Mouse (Mus musculus): ENCODE measurements around the gene Macf1. TPM values are rescaled to one million over a fixed set of nuclear protein-coding genes. Genes with fewer than 3 reads are reported as not detected.

The Macf1 gene
- polyA plus RNA-seq (2012; fragmentation: generic; extraction: Trizol), result 60.4 TPM
- long read RNA-seq, experiment 1, partial matches to known transcripts, result 4 of 10 reads
- long read RNA-seq, experiment 1, other reads (novel, unspliced or antisense), result 6 of 10 reads
- long read RNA-seq, experiment 2, full-length matches to known transcripts, result 1 of 52 reads
- long read RNA-seq, experiment 2, partial matches to known transcripts, result 37 of 52 reads
- long read RNA-seq, experiment 2, other reads (novel, unspliced or antisense), result 14 of 52 reads

DNA sequence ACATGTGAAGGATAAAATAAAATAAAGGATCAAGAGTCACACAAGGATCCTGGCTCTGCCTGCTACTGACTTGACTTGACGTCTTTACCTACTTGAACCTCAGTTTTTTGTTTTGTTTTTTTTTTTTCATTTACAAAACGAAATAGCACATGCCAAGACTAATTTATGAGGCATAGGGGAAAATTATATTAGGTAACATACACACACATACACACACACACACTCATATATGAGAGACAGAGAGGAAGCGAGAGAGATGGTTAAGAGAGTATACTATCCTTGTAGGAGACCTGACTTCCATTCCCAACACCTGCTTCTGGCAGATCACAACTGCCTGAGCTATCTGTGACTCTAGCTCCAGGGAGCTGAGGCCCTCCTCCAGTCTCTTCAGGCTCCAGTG is at the start of gene Macf1:
Gene Macf1 (minus strand): TSS at position 101 of the 400 bp plus-strand sequence.
- peaks cover 15% of the 10 kb centered on the region for H3K27me3 ChIP-seq (ENCODE audit: control insufficient read depth, insufficient read depth, insufficient read length)
- H3K79me2 ChIP-seq (ENCODE audit: control insufficient read depth, insufficient read depth), result no peaks in the 10 kb centered on the region
- no peak within 1 kb of the TSS for H3ac ChIP-seq (ENCODE audit: control insufficient read depth, insufficient read length, low read depth)
- H3K4me3 ChIP-seq (ENCODE audit: insufficient read depth, poor library complexity, severe bottlenecking), result no peak within 1 kb of the TSS
- no peaks in the 10 kb centered on the region for H3K79me3 ChIP-seq (ENCODE audit: low read depth)
- TF ChIP-seq FOSL1 (IDR thresholded peaks at IDR 0.05; ENCODE audit: insufficient read depth, low read length, poor library complexity, severe bottlenecking) (no peak), MAX (IDR thresholded peaks at IDR 0.05) (no peak), USF1 (IDR thresholded peaks at IDR 0.05; ENCODE audit: low read depth) (no peak), CTCF (IDR thresholded peaks at IDR 0.05; ENCODE audit: control insufficient read depth, insufficient read depth, insufficient read length) (no peak), MYOD1 (IDR thresholded peaks at IDR 0.05; ENCODE audit: control insufficient read depth, insufficient read length, low read depth) (no peak), MYOG (IDR thresholded peaks at IDR 0.05; ENCODE audit: control insufficient read depth, extremely low read depth, insufficient read length) (no peak), CEBPB (IDR thresholded peaks at IDR 0.05; ENCODE audit: low read depth) (no peak)
- no peaks in the 10 kb centered on the region for H3K36me3 ChIP-seq (ENCODE audit: control insufficient read depth, insufficient read depth)

GRCm38 (mm10) chr4:123733532-123733931 is 49.4 kb upstream of the Macf1 start:
- TF ChIP-seq CEBPB (IDR thresholded peaks at IDR 0.05; ENCODE audit: low read depth) (no peak), CTCF (IDR thresholded peaks at IDR 0.05; ENCODE audit: control insufficient read depth, insufficient read depth, insufficient read length) (no peak), USF1 (IDR thresholded peaks at IDR 0.05; ENCODE audit: low read depth) (no peak)
- Histone ChIP-seq H3K36me3 (ENCODE audit: control insufficient read depth, insufficient read depth) (peaks cover 49% of the 10 kb centered on the region), H3K79me2 (ENCODE audit: control insufficient read depth, insufficient read depth) (no peaks in the 10 kb centered on the region), H3ac (ENCODE audit: control insufficient read depth, insufficient read length, low read depth) (no peak overlapping the region), H3K27me3 (ENCODE audit: control insufficient read depth, insufficient read depth, insufficient read length) (no peaks in the 10 kb centered on the region), H3K79me3 (ENCODE audit: low read depth) (no peaks in the 10 kb centered on the region), H3K4me3 (ENCODE audit: insufficient read depth, poor library complexity, severe bottlenecking) (no peak overlapping the region)

GRCm38 (mm10) chr4:123732921-123733320 is 48.8 kb upstream of the Macf1 start:
- H3K36me3 ChIP-seq (ENCODE audit: control insufficient read depth, insufficient read depth), result peaks cover 43% of the 10 kb centered on the region
- H3K4me3 ChIP-seq (ENCODE audit: insufficient read depth, poor library complexity, severe bottlenecking), result no peak overlapping the region
- no peak overlapping the region for H3ac ChIP-seq (ENCODE audit: control insufficient read depth, insufficient read length, low read depth)
- TF ChIP-seq MYOG (IDR thresholded peaks at IDR 0.05; ENCODE audit: control insufficient read depth, extremely low read depth, insufficient read length) (no peak), MAX (IDR thresholded peaks at IDR 0.05) (no peak), FOSL1 (IDR thresholded peaks at IDR 0.05; ENCODE audit: insufficient read depth, low read length, poor library complexity, severe bottlenecking) (no peak), CEBPB (IDR thresholded peaks at IDR 0.05; ENCODE audit: low read depth) (no peak), MYOD1 (IDR thresholded peaks at IDR 0.05; ENCODE audit: control insufficient read depth, insufficient read length, low read depth) (no peak), USF1 (IDR thresholded peaks at IDR 0.05; ENCODE audit: low read depth) (no peak), CTCF (IDR thresholded peaks at IDR 0.05; ENCODE audit: control insufficient read depth, insufficient read depth, insufficient read length) (no peak)
- no peaks in the 10 kb centered on the region for H3K79me3 ChIP-seq (ENCODE audit: low read depth)
- H3K27me3 ChIP-seq (ENCODE audit: control insufficient read depth, insufficient read depth, insufficient read length), result no peaks in the 10 kb centered on the region
- no peaks in the 10 kb centered on the region for H3K79me2 ChIP-seq (ENCODE audit: control insufficient read depth, insufficient read depth)

DNA sequence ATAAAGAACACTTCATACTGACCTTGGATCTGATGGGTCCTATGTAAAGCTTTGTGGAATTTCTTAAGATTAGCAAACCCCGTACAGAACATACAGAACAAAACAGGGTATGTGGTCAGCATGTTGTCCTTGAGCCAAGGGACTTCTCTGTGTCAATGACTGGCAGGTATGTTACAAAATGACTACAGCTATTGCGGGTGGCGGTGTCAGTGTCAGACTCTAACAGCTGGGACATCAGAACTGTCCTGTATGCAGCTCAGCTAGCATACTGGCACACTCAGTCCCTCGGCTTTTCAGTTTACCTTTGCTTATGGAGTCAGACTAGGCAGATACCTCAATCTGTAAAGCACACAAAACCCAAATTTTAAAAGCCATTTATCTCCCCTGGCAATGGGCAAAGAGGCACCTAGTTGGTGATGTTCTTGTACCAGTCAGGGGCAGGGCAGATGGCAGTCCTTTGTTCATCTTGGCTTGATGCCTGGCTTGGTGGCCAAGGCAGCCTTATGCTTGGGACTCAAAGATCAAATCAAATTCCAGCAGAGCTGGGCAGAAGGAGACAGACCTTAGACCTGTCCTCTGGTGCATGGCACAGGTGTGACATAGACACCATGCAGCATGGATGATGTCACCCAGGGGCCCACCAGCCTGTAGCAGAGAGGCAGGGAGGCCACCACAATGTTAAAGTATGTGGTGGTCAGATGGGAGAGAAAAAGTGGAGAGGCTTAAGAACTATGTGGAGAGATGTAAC is 48.2 kb upstream of the Macf1 start:
- no peak for TF ChIP-seq MYOG (IDR thresholded peaks at IDR 0.05; ENCODE audit: control insufficient read depth, extremely low read depth, insufficient read length)
- no peak for TF ChIP-seq CEBPB (IDR thresholded peaks at IDR 0.05; ENCODE audit: low read depth)
- no peak for TF ChIP-seq USF1 (IDR thresholded peaks at IDR 0.05; ENCODE audit: low read depth)
- TF ChIP-seq MAX (IDR thresholded peaks at IDR 0.05), result no peak
- TF ChIP-seq MYOD1 (IDR thresholded peaks at IDR 0.05; ENCODE audit: control insufficient read depth, insufficient read length, low read depth), result no peak
- H3K79me3 ChIP-seq (ENCODE audit: low read depth), result no peaks in the 10 kb centered on the region
- no peak overlapping the region for H3ac ChIP-seq (ENCODE audit: control insufficient read depth, insufficient read length, low read depth)
- H3K79me2 ChIP-seq (ENCODE audit: control insufficient read depth, insufficient read depth), result no peaks in the 10 kb centered on the region
- no peaks in the 10 kb centered on the region for H3K27me3 ChIP-seq (ENCODE audit: control insufficient read depth, insufficient read depth, insufficient read length)
- peaks cover 37% of the 10 kb centered on the region for H3K36me3 ChIP-seq (ENCODE audit: control insufficient read depth, insufficient read depth)
- H3K4me3 ChIP-seq (ENCODE audit: insufficient read depth, poor library complexity, severe bottlenecking), result no peak overlapping the region

DNA sequence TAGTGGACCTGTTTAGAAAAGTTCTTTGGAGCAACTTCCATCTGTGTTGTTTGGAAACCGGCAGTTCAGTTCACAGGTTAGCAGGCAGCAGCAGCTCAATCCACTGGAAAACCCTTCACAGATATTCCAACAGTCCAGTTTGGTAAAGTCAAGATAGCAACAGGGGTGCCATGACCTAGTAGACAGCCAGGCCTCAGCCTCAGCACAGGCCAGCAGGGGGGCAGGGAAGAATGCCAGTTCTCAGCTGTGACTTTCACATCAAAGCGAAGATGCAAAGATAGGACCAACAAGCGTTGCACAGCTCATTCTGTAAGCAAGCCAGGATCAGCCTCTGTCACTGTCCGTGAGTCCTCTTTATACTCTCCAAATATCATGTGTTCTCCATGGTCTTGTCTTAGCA is 37.6 kb upstream of the Macf1 start:
- Histone ChIP-seq H3K4me3 (ENCODE audit: insufficient read depth, poor library complexity, severe bottlenecking) (no peak overlapping the region), H3ac (ENCODE audit: control insufficient read depth, insufficient read length, low read depth) (no peak overlapping the region), H3K79me3 (ENCODE audit: low read depth) (peaks cover 9% of the 10 kb centered on the region), H3K27me3 (ENCODE audit: control insufficient read depth, insufficient read depth, insufficient read length) (no peaks in the 10 kb centered on the region), H3K36me3 (ENCODE audit: control insufficient read depth, insufficient read depth) (no peaks in the 10 kb centered on the region), H3K79me2 (ENCODE audit: control insufficient read depth, insufficient read depth) (peaks cover 12% of the 10 kb centered on the region)
- no peak for TF ChIP-seq FOSL1 (IDR thresholded peaks at IDR 0.05; ENCODE audit: insufficient read depth, low read length, poor library complexity, severe bottlenecking)
- TF ChIP-seq MYOD1 (IDR thresholded peaks at IDR 0.05; ENCODE audit: control insufficient read depth, insufficient read length, low read depth), result no peak
- no peak for TF ChIP-seq MYOG (IDR thresholded peaks at IDR 0.05; ENCODE audit: control insufficient read depth, extremely low read depth, insufficient read length)
- no peak for TF ChIP-seq MAX (IDR thresholded peaks at IDR 0.05)
- no peak for TF ChIP-seq CTCF (IDR thresholded peaks at IDR 0.05; ENCODE audit: control insufficient read depth, insufficient read depth, insufficient read length)
- no peak for TF ChIP-seq CEBPB (IDR thresholded peaks at IDR 0.05; ENCODE audit: low read depth)
- TF ChIP-seq USF1 (IDR thresholded peaks at IDR 0.05; ENCODE audit: low read depth), result no peak
